Mouse (Mus musculus) kidney, adult 9 months (tissue): ENCODE measurements at regions not wholly inside any gene's neighbourhood (a gene's known extent, or its start where the extent isn't known, plus 50 kb on each side); places are given as distances from the start of the nearest gene placed in this dataset.

Experiments
- DNase-seq: peaks from one replicate; pipeline ENCODE4 v3.0.0; 2022

DNA sequence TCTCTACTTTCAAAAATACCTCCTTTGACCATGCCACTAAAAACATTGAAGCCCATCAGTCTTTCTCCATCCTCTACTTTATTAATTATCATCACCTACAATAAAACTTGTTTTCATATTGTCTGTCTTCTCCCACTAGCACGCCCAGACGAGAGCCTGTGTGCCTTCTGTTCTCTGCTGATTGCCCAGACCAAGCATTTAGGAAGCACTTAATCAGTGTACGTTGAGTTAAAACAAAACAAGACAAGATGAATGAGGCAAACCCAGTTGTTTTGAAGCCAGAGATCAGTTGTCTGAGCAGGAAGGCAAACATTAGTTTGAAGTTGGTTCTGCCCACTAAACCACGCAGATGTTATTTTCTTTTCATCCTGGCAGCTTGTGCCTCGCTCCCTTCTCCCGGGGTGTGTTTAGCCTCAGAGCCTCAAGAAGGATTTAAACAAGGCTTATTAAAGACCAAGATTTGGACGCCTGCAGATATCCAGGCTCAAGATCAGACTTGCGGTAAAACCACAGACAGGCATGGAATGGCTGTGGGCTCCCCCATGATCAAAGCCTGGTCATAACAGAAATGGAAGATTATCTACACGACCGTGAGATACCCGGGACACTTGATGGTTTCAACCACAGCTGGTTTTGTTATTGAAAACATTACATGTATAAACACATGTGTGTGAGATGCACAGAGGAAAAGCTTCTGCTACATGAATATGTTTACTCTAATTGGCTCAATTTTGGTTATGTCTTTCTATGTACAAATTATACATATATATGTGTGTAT is 123.1 kb upstream of the Thbs1 start:
- no peak for DNase-seq

DNA sequence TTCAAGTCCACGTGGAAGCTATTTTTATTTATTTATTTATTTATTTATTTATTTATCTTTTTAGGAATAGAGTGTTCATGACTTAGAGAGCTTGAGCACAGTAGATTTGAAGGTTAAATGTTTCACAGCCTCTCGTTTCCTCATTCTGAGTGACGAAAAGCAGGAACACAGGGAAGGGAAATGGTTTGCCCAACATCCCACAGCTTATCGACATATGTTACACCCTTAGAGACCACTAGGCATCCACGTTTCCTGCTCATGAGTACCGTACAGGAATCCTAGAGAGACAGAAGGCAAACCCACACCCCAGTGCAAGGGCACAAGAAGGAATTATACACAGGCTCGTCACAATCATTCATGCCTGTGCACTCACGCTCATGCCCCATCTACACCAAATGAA is 122.5 kb upstream of the Thbs1 start:
- DNase-seq: no peak

DNA sequence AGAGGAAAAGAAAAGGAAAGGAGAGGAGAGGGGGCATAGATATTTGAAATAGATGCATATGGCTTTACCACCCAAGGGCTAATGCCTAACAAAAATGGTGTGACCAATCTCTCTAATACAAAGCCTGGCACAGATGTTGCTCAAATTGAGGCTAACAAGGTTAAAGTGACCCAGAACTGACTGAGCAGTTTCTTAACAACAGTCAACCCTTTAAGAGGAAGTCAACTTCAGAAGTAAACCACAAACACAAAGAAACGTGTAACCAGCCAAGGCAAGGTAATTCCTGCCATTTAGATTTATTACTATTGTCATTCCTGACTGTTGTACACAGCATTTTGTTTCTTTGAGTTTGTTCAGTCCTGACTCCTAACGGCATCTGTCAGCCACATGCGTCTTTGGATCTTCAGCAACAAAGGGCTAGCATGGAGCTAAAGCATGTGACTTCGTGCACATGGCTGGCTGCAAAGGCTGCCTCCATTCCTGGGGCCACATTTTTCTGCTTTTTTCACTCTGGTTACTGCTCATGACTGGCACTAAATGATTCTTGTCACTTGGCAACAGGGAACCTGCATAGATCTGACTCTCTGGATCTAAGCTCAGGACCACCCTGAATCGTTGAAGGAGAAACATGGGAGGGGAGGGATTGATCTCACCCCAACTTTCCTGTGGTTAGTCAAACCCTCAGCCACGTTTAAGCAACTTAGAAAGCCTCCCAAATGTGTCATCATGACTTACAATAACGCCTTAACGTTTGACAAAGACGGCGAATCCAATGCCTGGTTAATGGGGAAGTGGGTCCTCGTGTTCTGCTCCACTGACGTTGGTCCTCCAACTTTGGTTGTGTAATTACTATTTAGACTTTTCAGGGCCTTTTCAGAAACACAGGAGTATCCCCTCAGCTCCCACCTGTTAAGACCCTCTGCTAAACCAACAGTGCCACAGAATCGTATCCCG is 115.3 kb upstream of the Thbs1 start:
- DNase-seq: no peak

DNA sequence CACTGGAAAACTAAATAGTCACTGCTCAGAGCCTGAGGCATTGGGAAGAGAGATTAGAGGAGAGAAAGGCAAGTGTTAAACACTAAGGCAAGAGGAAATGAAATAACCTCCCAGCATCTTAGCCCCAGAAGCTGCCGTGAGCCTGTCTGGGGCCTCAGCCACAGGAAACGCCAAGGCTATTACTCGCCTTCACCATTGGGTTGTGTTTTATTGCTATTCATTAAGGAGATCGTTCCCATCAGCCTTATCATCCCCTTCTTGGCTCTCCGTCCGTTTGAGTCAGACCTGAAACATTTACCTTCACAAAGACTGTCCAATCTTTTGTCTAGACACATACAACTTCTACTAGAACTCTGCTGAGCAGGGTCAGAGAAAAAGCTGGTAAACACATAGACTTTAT is 112.0 kb upstream of the Thbs1 start:
- DNase-seq: no peak

DNA sequence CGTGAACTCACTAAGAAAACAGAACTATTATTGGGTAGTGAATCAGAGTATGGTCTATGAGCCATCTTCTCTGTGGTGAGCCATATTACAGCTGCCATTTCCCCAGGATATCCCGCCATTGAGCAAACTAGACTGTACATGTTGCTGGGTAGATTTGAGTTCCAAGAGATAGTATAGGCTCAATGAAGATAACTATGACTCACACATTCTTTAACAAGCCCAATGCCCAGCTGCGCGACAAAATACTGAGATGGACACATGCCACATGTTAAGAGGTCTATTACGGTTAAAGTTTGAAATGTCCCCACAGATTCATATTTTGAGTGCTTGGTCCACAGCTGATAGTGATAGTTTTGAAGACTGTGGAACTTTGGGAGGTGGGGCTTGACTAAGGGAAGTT is 107.5 kb upstream of the Thbs1 start:
- no peak for DNase-seq

DNA sequence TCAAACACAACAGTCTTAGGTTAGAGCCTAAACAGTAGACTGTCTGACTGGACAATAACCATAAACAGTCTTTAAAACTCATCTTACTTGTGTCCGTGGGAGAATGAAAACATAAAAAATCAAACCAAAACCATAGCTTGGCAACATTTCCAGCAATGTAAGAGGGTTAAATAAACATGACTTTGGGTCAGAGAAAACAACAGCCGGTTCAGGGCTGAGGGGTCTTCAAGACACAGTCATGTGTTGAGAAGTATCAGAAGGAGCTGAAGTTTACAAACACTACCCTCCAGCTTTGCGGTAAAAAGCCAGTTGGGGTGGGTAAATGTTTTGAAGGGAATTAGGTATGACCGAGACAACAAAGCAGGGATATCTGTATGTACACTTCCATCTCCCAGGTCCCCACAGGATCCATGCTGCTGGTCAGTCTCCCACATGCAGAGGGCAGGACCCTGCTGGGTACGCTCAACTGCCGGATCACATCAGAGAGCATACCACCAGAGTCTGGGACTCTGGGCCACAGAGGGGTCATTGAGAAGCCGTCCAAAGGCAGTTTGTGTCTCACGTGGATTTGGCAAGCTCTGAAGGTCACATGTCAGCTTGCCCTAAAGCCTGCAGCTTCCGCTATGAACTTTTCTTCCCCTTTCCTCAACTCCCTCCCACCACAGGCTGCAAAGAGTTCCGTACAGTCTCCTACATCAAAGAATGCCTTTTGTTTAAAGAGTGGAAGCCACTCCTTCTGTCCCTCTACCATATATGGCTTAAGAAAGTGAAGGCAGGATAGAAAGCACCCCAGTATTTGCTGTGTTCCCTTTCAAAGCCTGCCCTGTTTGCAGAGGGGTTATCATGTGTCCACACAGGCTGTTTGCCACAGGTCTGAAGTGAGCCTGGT is 103.9 kb upstream of the Thbs1 start:
- peak; percentile 26 for DNase-seq

DNA sequence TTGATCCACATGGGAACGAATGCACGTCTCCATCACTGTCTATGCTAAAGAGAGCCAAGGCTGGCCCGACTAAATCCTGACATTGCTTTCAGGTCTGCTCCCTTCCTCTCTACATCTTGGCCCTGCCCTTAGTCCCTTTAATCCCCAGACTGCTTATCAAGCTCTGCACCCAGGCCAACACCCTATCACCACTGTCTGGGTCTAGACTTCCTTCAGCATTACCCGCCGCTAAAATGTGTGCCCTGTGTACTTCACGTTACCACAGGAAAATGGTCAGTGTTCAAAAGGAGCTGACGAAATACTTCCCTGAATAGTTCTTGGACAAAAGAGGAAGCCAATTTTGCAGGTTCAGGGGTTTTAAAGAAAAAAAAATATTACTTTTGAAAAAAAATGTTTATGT is 100.0 kb upstream of the Thbs1 start:
- DNase-seq: no peak

DNA sequence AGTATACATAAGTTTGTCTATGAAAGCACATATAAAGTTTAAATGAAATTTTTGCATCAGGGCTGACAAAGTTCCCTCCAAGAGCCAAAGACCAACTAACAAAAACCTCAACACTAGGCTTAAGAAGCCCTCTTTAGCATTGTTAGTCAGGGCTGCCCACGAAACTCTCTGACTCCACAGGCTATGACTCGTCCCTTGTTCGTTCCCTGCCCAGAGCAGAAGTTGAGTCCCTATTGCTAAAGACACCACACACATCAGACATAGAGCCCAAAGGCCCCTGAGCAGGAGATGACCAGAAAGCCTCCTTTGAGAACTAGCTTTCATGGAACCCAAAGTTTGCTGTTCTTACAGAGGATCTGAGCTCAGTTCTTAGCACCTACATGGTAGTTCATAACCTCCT is 99.5 kb upstream of the Thbs1 start:
- DNase-seq: no peak

DNA sequence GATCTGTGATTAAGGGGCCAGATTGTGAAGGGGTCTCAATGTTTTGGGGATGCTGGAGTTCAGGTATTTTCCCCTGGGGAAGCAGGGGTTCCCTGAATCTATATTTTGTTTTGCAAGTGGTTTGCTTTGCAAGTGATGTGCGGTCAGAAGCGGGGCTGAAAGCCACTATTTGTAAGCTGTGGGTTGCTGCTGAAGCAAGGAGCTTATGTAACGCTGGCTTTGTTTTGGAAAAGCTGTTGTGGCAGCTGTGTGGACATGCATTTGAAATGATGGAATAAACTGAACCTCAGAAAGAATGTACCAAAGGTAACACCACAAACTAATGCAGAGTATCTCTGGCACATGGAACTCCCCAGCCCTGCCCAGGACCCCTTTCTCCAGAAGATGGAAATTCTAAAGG is 98.5 kb upstream of the Thbs1 start:
- DNase-seq: no peak

DNA sequence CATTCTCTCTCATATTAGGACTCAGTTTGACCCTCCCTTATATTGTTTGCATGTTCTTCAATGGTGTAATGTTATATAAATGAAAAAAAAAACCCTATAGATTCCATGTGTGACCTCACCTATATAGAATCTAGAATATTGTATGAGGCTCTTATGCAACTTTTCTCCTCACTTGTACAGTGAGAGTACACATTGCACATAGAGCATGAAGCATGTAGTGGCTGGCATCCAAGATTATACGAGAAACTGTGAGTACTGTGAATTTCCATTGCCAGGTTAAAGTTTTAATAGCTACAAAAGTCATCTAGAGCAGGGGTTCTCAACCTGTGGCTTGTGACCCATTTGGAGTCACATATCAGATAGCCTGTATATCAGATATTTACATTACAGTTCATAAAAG is 96.5 kb upstream of the Thbs1 start:
- no peak for DNase-seq

DNA sequence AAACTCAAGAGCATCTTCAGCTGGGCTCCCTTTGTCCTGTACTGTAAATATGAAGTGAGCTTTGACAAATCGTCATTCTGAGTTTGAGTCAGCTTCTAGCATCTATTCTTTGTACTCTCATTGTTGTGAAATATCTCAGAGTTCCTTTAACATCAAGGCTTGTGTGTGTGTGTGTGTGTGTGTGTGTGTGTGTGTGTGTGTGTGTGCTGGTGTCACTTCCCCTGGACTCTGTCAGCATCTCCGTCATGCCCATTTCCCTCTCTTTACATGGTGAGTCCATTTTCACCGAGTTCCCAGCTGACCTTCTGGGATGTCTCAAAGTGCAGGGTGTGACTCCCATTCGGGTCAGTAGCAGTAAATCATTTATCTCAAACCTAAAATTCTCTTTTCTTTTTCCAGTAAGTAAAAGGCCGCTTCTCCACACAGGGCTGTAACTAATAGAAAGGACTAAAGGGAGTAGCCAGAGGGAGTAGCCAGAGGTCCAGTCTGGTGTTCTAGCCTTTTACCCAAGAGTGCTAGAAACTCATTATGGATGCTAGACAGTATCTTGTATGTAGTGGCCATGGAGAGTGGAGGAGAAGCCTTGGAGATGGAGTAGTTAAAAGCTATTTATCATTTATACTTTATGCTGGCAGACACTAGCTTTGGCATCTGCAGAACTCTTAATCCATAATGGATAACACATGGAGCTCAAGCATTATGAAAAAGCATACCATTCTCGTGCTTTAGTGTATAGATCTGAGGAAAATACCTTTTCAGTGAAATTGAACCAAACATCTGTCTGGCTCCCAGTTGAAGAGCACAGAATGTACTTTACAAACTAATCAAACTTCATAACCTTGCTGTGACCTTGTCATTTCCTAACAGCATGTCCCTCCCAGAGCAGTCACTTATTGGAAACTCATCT is 85.6 kb upstream of the Thbs1 start:
- peak; percentile 19 for DNase-seq

DNA sequence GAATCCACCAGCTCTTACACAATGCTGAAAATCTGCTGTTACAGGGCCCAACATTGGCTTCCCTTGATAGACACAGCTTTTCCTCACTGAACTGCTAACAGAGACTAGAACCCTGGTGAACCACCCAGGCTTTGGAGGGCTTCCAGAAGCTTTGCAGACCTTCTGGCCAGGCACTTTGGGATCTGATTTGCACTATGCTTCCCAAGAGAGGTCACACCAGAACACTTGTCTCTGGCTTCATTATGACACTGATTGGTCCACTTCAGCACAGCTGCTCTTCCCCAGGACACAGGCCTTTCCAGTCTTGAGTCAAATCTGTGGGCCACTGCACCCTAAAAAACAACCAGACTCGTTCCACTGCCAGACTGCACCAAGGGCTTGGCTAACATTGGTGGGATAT is 82.8 kb upstream of the Thbs1 start:
- DNase-seq: no peak

DNA sequence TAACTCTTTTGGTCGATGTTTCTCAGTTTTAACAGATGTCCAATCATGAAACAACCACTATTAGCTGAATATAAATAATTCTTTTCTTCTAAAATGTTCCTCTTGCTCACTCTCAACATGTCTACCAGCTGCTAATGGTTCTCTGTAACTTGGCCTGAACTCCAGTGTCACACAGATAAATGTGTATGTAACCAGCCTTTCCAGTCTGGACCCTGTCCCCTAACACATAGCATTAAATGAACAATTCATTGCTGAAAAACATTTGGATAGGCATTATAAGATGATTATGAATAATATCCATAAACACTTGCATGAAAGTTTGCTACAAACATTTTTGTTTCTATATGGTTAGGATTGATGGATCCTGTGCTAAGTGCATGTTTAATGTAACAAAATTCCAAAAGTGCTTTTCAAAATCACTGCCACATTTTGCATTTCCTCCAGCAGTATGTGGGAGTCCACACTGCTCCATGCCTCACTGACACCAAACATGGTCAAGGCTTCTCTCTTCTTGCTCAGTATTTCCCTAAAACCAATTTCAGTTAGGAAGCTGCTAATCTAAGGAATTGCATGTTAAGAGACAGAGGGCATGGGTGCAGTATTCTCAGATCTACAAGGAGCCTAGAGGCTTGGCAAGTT is 82.1 kb upstream of the Thbs1 start:
- no peak for DNase-seq

DNA sequence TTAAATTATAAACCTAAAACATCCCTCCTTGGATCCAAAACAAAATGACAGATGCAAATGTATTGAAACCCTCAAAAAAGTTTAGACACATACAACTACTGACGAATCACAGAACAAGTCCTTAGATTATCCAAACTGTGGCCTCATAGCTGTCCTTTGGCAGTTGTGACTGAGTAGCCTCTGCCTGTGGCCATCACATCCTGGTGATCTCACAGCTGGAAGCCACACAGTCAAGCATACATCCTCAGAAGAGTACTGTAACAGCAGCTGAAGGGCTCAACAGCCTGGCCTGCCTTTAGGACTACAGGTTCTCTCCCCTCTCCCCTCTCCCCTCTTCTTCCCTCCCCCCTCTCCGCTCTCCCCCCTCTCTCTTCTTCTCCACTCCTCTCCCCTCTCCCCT is 80.0 kb upstream of the Thbs1 start:
- DNase-seq: no peak

DNA sequence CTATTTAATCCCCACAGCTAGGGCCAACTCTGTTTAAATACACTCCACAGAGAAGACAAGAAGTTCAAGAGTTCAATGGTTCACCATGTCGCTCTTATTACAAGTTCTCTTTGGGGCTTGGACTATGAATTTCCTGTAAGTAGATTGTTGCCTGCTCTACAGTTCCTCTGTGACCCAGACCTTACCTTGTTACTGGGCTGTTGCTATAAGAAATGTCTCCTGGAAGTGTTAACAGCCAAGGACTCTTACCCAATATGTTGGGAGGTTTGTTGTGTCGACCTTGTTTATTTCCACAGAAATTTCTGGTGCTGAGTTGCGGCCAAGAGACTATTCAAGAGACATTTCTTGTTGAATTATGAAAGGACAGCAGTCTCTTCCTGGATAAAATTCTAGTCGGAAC is 78.3 kb upstream of the Thbs1 start:
- no peak for DNase-seq

DNA sequence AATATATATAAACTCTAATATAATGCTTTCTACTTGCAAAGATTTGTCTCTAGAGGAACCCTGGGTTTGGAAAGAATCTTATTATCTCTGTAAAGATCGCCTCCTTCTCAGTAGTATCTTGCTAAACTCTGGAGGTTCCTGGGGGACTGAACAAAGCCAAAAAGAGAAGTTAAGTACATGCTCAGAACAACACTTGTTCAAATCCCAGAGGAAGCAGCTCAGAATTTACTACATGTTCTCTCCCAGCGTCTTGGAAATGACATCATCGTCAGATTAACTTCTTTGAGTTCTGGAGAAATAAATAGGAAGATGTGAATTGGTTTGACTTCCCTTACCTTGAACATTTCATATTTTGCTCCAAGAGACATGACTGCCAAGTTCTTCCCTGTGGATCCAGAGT is 77.7 kb upstream of the Thbs1 start:
- DNase-seq: no peak

DNA sequence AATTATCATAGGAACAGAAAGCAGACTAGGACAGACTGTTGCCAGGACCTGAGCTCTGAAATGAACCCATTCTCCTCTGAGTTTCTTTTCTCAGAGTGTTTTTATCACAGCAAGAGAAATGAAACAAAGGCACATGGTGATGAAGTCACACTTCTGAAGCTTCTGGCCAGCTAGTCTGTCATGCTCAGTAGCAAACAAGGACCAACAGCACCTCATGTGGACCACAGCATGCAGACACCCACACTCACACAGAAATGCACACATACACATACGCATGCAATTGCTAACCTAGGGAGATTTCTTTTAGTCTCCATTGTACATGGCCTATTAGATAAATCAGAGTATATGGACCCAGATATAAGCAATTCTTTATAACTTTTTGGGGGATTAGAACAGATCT is 76.3 kb upstream of the Thbs1 start:
- no peak for DNase-seq

DNA sequence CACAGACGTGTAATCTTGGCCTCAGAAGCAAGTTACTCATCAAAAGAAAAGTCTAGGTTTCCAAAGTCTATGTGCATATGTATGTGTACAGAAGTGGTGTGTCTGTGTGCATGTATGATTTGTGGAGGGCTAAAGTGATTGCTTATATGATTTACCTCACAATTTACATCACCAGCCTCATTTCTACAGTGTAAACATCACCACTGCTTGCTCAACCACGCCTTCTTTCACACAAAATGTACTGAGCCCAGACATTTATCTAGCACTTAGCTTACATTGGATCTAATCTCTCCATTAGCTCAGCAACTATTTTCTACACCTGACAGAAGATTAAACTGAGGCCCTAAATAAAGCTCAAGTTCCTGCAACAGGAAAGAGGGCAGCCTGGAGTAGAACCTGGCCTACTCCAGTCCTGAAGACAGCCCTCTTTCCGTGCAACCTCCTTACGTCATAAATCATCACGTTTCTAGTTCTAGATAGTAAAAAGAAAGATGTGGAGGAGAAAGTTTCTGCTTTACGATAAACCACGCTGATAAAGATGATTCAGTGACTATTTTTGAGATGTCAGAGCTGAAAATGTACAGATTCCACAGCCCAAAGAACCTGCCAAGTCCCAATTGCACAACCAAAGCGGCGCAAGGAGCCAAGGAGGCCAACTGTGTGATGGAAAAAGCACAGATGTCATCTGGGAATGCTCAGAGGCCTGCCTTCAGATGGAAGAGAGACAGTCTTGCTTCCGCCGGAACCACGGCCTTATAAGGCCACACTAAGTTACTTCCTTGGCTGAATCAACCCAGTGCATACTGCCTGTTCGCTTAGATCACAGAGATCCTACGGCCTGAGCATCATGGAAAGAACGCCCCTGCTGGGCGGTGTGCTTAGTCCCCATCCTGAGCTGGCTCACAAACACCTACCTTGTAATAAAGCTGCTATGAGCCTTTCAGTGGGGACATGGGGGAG is 72.5 kb upstream of the Thbs1 start:
- DNase-seq: peak; percentile 40

DNA sequence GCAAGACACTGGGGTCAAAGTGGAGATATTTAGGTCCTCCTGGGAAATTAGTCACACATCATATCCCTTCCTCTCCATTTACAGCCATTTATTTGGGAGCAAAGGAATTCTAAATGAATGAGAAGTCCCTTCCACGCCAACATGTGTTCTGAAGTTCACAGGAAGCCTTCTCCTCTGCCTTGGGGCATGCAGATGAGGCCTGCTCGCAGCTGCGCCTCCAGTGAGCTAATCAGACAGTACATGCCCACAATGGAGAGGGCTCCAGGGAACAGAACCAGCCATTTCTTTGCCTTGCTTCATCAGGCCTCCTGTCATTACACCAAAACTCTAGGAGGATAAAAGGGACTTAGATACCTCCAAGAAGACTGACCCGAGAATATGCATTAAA is 71.9 kb upstream of the Thbs1 start:
- no peak for DNase-seq

DNA sequence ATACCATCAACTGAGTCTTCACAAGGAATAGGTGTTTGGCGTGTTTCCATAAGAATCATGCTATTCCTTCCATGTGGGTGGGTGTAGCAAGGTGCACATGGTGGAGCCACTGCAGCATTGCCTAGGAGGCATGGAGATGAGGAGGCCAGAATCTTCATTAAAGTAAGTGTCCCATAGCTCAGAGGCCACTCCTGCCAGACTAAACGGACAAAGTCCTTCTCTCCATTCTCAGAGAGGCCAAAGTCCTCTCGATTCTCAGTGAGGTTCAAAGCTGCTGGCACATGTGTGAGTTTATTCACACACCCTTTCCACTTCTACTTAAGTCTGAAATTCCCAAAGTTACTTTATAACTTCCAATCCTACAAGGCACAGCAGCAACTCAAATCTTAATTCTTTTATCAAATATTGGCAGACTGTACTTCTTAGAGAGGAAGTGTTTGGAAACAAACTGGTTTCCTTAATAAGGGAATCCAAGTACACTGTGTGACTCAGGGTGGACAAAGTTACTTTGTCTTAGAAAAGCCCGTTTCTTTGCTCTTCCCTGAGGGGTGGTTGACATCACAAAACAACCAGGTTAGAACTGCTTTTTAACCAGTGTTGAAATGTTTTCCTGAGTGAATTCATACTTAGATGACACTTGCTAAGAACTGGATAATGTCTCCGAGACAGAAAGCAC is 69.2 kb upstream of the Thbs1 start:
- peak; percentile 70 for DNase-seq
